Mouse (Mus musculus) forebrain, embryonic 10.5 days (tissue): ENCODE measurements around the gene Krtap17-1. TPM values are rescaled to one million over a fixed set of nuclear protein-coding genes. Genes with fewer than 3 reads are reported as not detected.

ENCODE experiments used
- polyA plus RNA-seq: library from polyadenylated mRNA; unstranded; fragments of >200 nt; fragmentation: Nextera tagmentation; extraction: Ambion mirVana; gene quantifications from 2 replicates; pipeline ENCODE4 v1.2.1, GENCODE M21; 2016

Gene Krtap17-1
- polyA plus RNA-seq, 1 experiment from 2014 or later: not detected

Other genes starting within 250 kb of the Krtap17-1 start
- gene Gm11595, start 221.1 kb downstream of the Krtap17-1 start, polyA plus RNA-seq: not detected in 2 replicates
- gene Krtap4-8, start 213.3 kb downstream of the Krtap17-1 start, polyA plus RNA-seq: not detected in 2 replicates
- gene Krtap4-9, start 208.8 kb downstream of the Krtap17-1 start, polyA plus RNA-seq: not detected in 2 replicates
- not detected in 2 replicates for gene Gm11596, start 200.5 kb downstream of the Krtap17-1 start, polyA plus RNA-seq
- gene Gm11569, start 195.1 kb downstream of the Krtap17-1 start, polyA plus RNA-seq: not detected in 2 replicates
- not detected in 2 replicates for gene Gm11554, start 189.5 kb downstream of the Krtap17-1 start, polyA plus RNA-seq
- gene Krtap4-13, start 184.1 kb downstream of the Krtap17-1 start, polyA plus RNA-seq: not detected in 2 replicates
- gene Gm11564, start 178.3 kb downstream of the Krtap17-1 start, polyA plus RNA-seq: not detected in 2 replicates
- not detected in 2 replicates for gene 2300003K06Rik, start 155.9 kb downstream of the Krtap17-1 start, polyA plus RNA-seq
- not detected in 2 replicates for gene Krtap4-16, start 142.4 kb downstream of the Krtap17-1 start, polyA plus RNA-seq
- not detected in 2 replicates for gene Gm11568, start 136.1 kb downstream of the Krtap17-1 start, polyA plus RNA-seq
- not detected in 2 replicates for gene Gm11559, start 129.5 kb downstream of the Krtap17-1 start, polyA plus RNA-seq
- not detected in 2 replicates for gene Krtap9-1, start 120.6 kb downstream of the Krtap17-1 start, polyA plus RNA-seq
- not detected in 2 replicates for gene Gm11567, start 114.8 kb downstream of the Krtap17-1 start, polyA plus RNA-seq
- gene Krtap31-1, start 86.1 kb downstream of the Krtap17-1 start, polyA plus RNA-seq: not detected in 2 replicates
- not detected in 2 replicates for gene Gm11565, start 79.2 kb downstream of the Krtap17-1 start, polyA plus RNA-seq
- not detected in 2 replicates for gene Krtap31-2, start 57.7 kb downstream of the Krtap17-1 start, polyA plus RNA-seq
- not detected in 2 replicates for gene Krtap9-5, start 45.5 kb downstream of the Krtap17-1 start, polyA plus RNA-seq
- gene Krtap29-1, start 14.9 kb downstream of the Krtap17-1 start, polyA plus RNA-seq: not detected in 2 replicates
- not detected in 2 replicates for gene Krtap16-1, start 7.4 kb downstream of the Krtap17-1 start, polyA plus RNA-seq
- gene Krt33a, start 22.2 kb upstream of the Krtap17-1 start, polyA plus RNA-seq: not detected in 2 replicates
- not detected in 2 replicates for gene Krt33b, start 35.9 kb upstream of the Krtap17-1 start, polyA plus RNA-seq
- not detected in 2 replicates for gene Krt34, start 47.6 kb upstream of the Krtap17-1 start, polyA plus RNA-seq
- gene Krt31, start 56.6 kb upstream of the Krtap17-1 start, polyA plus RNA-seq: not detected in 2 replicates
- not detected in 2 replicates for gene Krt32, start 94.2 kb upstream of the Krtap17-1 start, polyA plus RNA-seq
- not detected in 2 replicates for gene Krt35, start 102.2 kb upstream of the Krtap17-1 start, polyA plus RNA-seq
- gene Krt36, start 111.6 kb upstream of the Krtap17-1 start, polyA plus RNA-seq: not detected in 2 replicates
- gene Krt13, start 127.6 kb upstream of the Krtap17-1 start, polyA plus RNA-seq: not detected in 2 replicates
- 0.55 and 0.77 TPM in 2 replicates for gene Krt15, start 141.9 kb upstream of the Krtap17-1 start, polyA plus RNA-seq
- 5.3 and 5.4 TPM in 2 replicates for gene Krt19, start 154.7 kb upstream of the Krtap17-1 start, polyA plus RNA-seq
- gene Krt9, start 199.3 kb upstream of the Krtap17-1 start, polyA plus RNA-seq: not detected in 2 replicates
- 1.9 and 2.0 TPM in 2 replicates for gene Krt14, start 213.6 kb upstream of the Krtap17-1 start, polyA plus RNA-seq